Mouse (Mus musculus): ENCODE data around the gene Ero1l. TPM values are rescaled to one million over a fixed set of nuclear protein-coding genes. Genes with fewer than 3 reads are reported as not detected.
A peak's percentile ranks its signal among the peaks of the same experiment; 100 is the strongest.

Ero1l gene
- polyA plus RNA-seq, 1 experiment: 8.6 TPM

GRCm38 (mm10) chr14:45321067-45321466 lies 2.5 kb upstream of the Ero1l start:
- H3K4me3 ChIP-seq (ENCODE audit: control insufficient read depth, insufficient read depth, low read length): no peak overlapping the region
- peaks cover 8% of the 10 kb centered on the region for H3K4me1 ChIP-seq (replicated peaks; ENCODE audit: control insufficient read depth, insufficient read depth, low read length)
- H3K27me3 ChIP-seq (ENCODE audit: control insufficient read depth, insufficient read depth, low read length): no peaks in the 10 kb centered on the region
- DNase-seq: no peak
- no peak for TF ChIP-seq CTCF (IDR thresholded peaks at IDR 0.05; ENCODE audit: borderline replicate concordance, control insufficient read depth, extremely low read depth, insufficient read depth, low read length, poor library complexity)
- TF ChIP-seq POLR2A (IDR thresholded peaks at IDR 0.05; ENCODE audit: control insufficient read depth, extremely low read depth, insufficient read depth, low read length, poor library complexity): no peak
- 94% methylated on average over 3 of the region's 3 CpGs for WGBS
- no peak overlapping the region for H3K27ac ChIP-seq (ENCODE audit: control insufficient read depth, insufficient read depth, low read length)
- no peaks in the 10 kb centered on the region for H3K36me3 ChIP-seq (ENCODE audit: control insufficient read depth, insufficient read depth, low read length)

- Histone ChIP-seq H3K4me3 (ENCODE audit: control insufficient read depth, insufficient read depth, low read length) (no peak overlapping the region), H3K27ac (ENCODE audit: control insufficient read depth, insufficient read depth, low read length) (no peak overlapping the region), H3K27me3 (ENCODE audit: control insufficient read depth, insufficient read depth, low read length) (no peaks in the 10 kb centered on the region), H3K4me1 (replicated peaks; ENCODE audit: control insufficient read depth, insufficient read depth, low read length) (peaks cover 7% of the 10 kb centered on the region), H3K36me3 (ENCODE audit: control insufficient read depth, insufficient read depth, low read length) (no peaks in the 10 kb centered on the region)
- TF ChIP-seq CTCF (IDR thresholded peaks at IDR 0.05; ENCODE audit: borderline replicate concordance, control insufficient read depth, extremely low read depth, insufficient read depth, low read length, poor library complexity) (no peak), POLR2A (IDR thresholded peaks at IDR 0.05; ENCODE audit: control insufficient read depth, extremely low read depth, insufficient read depth, low read length, poor library complexity) (no peak)
- DNase-seq: no peak
- WGBS: 90% methylated on average over 4 of the region's 4 CpGs
Observed at GRCm38 (mm10) chr14:45320111-45320510, 1.5 kb upstream of the Ero1l start.

- WGBS: 62% methylated on average over 3 of the region's 3 CpGs
- no peak overlapping the region for H3K4me3 ChIP-seq (ENCODE audit: control insufficient read depth, insufficient read depth, low read length)
Observed at GRCm38 (mm10) chr14:45319237-45319610, 653 bp upstream of the Ero1l start.

GRCm38 (mm10) chr14:45317921-45318411 lies 605 bp downstream of the Ero1l start:
- H3K27ac ChIP-seq (ENCODE audit: control insufficient read depth, insufficient read depth, low read length): no peak overlapping the region
- no peak for TF ChIP-seq POLR2A (IDR thresholded peaks at IDR 0.05; ENCODE audit: control insufficient read depth, extremely low read depth, insufficient read depth, low read length, poor library complexity)
- TF ChIP-seq CTCF (IDR thresholded peaks at IDR 0.05; ENCODE audit: borderline replicate concordance, control insufficient read depth, extremely low read depth, insufficient read depth, low read length, poor library complexity): no peak
- H3K36me3 ChIP-seq (ENCODE audit: control insufficient read depth, insufficient read depth, low read length): no peaks in the 10 kb centered on the region
- peak overlapping the region; percentile 68 for H3K4me3 ChIP-seq (ENCODE audit: control insufficient read depth, insufficient read depth, low read length)
- DNase-seq: peak; percentile 26
- WGBS: under 1% methylated on average over 38 of the region's 38 CpGs
- no peaks in the 10 kb centered on the region for H3K27me3 ChIP-seq (ENCODE audit: control insufficient read depth, insufficient read depth, low read length)
- H3K4me1 ChIP-seq (replicated peaks; ENCODE audit: control insufficient read depth, insufficient read depth, low read length): peaks cover 7% of the 10 kb centered on the region

More at GRCm38 (mm10) chr14:45319237-45319610, 653 bp upstream of the Ero1l start:
- no peaks in the 10 kb centered on the region for H3K36me3 ChIP-seq (ENCODE audit: control insufficient read depth, insufficient read depth, low read length)
- TF ChIP-seq CTCF (IDR thresholded peaks at IDR 0.05; ENCODE audit: borderline replicate concordance, control insufficient read depth, extremely low read depth, insufficient read depth, low read length, poor library complexity) (no peak), POLR2A (IDR thresholded peaks at IDR 0.05; ENCODE audit: control insufficient read depth, extremely low read depth, insufficient read depth, low read length, poor library complexity) (no peak)
- no peaks in the 10 kb centered on the region for H3K27me3 ChIP-seq (ENCODE audit: control insufficient read depth, insufficient read depth, low read length)
- H3K4me1 ChIP-seq (replicated peaks; ENCODE audit: control insufficient read depth, insufficient read depth, low read length): peaks cover 7% of the 10 kb centered on the region
- no peak overlapping the region for H3K27ac ChIP-seq (ENCODE audit: control insufficient read depth, insufficient read depth, low read length)
- DNase-seq: no peak

GRCm38 (mm10) chr14:45316927-45317326 lies 1.6 kb downstream of the Ero1l start:
- 74% methylated on average over 5 of the region's 5 CpGs for WGBS
- TF ChIP-seq POLR2A (IDR thresholded peaks at IDR 0.05; ENCODE audit: control insufficient read depth, extremely low read depth, insufficient read depth, low read length, poor library complexity) (no peak), CTCF (IDR thresholded peaks at IDR 0.05; ENCODE audit: borderline replicate concordance, control insufficient read depth, extremely low read depth, insufficient read depth, low read length, poor library complexity) (no peak)
- no peak overlapping the region for H3K4me3 ChIP-seq (ENCODE audit: control insufficient read depth, insufficient read depth, low read length)
- DNase-seq: no peak
- peaks cover 7% of the 10 kb centered on the region for H3K4me1 ChIP-seq (replicated peaks; ENCODE audit: control insufficient read depth, insufficient read depth, low read length)
- H3K36me3 ChIP-seq (ENCODE audit: control insufficient read depth, insufficient read depth, low read length): no peaks in the 10 kb centered on the region
- no peak overlapping the region; the same call in 1 of the 2 replicates for H3K27ac ChIP-seq (ENCODE audit: control insufficient read depth, insufficient read depth, low read length)
- H3K27me3 ChIP-seq (ENCODE audit: control insufficient read depth, insufficient read depth, low read length): no peaks in the 10 kb centered on the region

GRCm38 (mm10) chr14:45310101-45310500 lies 8.5 kb downstream of the Ero1l start:
- no peak for DNase-seq
- TF ChIP-seq CTCF (IDR thresholded peaks at IDR 0.05; ENCODE audit: borderline replicate concordance, control insufficient read depth, extremely low read depth, insufficient read depth, low read length, poor library complexity) (no peak), POLR2A (IDR thresholded peaks at IDR 0.05; ENCODE audit: control insufficient read depth, extremely low read depth, insufficient read depth, low read length, poor library complexity) (no peak)
- Histone ChIP-seq H3K4me1 (replicated peaks; ENCODE audit: control insufficient read depth, insufficient read depth, low read length) (no peaks in the 10 kb centered on the region), H3K4me3 (ENCODE audit: control insufficient read depth, insufficient read depth, low read length) (no peak overlapping the region), H3K36me3 (ENCODE audit: control insufficient read depth, insufficient read depth, low read length) (0 out of 2 replicates have a peak, but pooled peaks cover under 1% of the 10 kb centered on the region), H3K27ac (ENCODE audit: control insufficient read depth, insufficient read depth, low read length) (no peak overlapping the region), H3K27me3 (ENCODE audit: control insufficient read depth, insufficient read depth, low read length) (no peaks in the 10 kb centered on the region)
- WGBS: 90% methylated on average over 14 of the region's 14 CpGs

- H3K27ac ChIP-seq (ENCODE audit: control insufficient read depth, insufficient read depth, low read length): no peak overlapping the region
- H3K4me3 ChIP-seq (ENCODE audit: control insufficient read depth, insufficient read depth, low read length): no peak overlapping the region
- H3K27me3 ChIP-seq (ENCODE audit: control insufficient read depth, insufficient read depth, low read length): no peaks in the 10 kb centered on the region
- WGBS: 90% methylated on average over 13 of the region's 13 CpGs
- TF ChIP-seq CTCF (IDR thresholded peaks at IDR 0.05; ENCODE audit: borderline replicate concordance, control insufficient read depth, extremely low read depth, insufficient read depth, low read length, poor library complexity) (no peak), POLR2A (IDR thresholded peaks at IDR 0.05; ENCODE audit: control insufficient read depth, extremely low read depth, insufficient read depth, low read length, poor library complexity) (no peak)
- H3K4me1 ChIP-seq (replicated peaks; ENCODE audit: control insufficient read depth, insufficient read depth, low read length): no peaks in the 10 kb centered on the region
- no peak for DNase-seq
- peaks cover 4% of the 10 kb centered on the region; the same call in 1 of the 2 replicates for H3K36me3 ChIP-seq (ENCODE audit: control insufficient read depth, insufficient read depth, low read length)
Observed at GRCm38 (mm10) chr14:45309646-45310045, 8.9 kb downstream of the Ero1l start.

All from thymus, adult 2 months (tissue).